Mouse (Mus musculus): ENCODE measurements at regions not wholly inside any gene's neighbourhood (a gene's known extent, or its start where the extent isn't known, plus 50 kb on each side); places are given as distances from the start of the nearest gene placed in this dataset.

DNA sequence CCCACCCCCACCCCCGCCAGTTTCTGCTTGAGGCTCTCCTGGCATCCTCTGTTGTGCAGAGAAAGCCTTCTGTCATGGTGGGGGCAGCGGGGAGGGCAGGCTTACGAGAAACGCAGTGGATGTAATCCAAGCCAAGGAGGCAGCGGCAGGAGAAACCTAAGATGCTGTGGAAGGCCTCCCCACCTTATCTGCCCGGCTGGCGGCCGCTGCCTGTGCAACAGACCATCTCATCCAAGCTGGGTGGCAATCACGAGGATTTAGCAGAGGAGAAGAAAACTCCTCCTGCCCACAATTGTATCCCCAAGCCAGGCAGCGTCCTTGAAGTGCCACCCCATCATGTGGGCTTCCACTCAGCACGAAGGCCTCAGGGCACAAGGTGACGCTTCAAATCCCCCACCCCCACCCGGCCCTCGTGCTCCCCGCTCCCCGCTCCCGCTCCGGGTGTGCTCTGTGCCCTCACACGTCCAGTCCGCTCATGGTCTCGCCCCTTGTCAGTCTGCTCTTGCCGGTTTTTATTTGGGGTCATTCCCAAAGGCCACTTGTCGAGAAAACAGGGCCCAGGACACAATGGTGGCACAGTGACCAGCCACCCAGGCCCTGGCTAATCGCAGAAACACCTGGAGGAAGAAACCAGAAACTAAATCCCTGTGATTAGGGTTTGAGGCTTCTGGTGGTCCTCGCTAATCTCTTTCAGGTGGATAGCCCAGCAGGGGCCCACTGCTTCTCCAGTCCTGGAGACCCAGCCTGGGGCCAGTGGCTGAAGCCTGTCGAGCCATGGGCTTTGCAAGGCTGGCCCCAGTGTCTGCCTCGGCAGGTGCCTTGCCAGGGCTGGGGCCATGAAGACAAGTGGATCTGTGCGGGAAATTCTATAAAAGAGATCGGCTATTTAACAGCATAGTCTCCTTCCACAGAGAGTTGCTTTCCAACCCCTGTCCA is 58.6 kb upstream of the Gsc start:
- TF ChIP-seq EP300 (IDR thresholded peaks at IDR 0.05; ENCODE audit: low read depth), result no peak
- no peak for TF ChIP-seq CTCF (IDR thresholded peaks at IDR 0.05; ENCODE audit: low read depth)

All from liver, postnatal 0 days (tissue).